Mouse (Mus musculus): Measurements from ENCODE around the gene Sphk2. TPM values are rescaled to one million over a fixed set of nuclear protein-coding genes. Genes with fewer than 3 reads are reported as not detected.

Gene Sphk2
- polyA plus RNA-seq, 1 experiment from 2014 or later: 18.5 TPM

DNA sequence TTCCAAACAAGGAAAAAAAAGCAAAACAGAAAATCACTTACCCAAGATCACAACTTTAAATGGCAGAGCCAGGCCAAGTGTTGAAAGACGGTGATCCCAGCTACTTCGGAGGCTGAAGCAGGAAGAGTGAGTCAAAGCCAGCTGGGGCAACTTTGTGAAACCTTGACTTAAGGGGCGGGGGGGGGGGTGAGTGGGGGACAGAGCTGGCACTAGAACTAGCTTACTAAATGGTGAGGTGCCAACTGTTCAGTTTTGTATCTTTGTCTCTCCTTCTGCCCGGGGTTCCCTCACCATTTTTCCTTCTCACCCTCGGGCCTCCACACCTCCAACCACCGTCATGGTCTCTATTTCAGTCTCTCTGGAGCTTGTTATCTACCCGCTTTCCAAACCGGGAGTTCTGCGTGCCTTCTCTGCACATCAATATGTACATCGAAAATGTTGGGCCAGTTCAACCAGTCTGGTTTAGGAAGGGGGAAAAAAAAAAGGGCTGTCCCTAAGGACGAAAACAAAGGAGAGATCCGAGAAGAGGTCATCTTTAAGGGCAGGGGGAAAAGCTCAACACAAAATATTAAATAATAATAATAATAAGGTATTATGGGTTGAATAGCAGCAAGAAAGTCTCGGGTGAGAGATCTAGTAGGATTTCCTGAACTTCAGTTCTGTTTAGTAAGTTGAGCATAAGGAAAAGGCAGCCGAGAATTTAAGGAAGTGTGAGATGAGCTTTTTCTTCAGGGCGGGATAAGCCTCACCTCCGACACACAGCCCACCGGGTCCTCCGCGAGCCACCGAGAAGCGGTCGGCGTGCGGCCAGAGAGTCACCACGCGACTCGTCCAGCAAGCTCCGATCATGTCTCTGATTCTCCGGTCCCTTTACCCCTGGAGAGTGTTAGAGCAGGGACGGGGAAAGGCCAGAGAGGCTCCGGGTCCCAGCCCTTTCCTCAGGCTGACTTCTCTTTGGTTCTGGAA is 567 bp downstream of the Sphk2 start:
- Histone ChIP-seq H3K9me3 (replicated peaks) (no peaks in the 10 kb centered on the region), H3K27me3 (replicated peaks) (no peaks in the 10 kb centered on the region), H3K36me3 (peaks cover 47% of the 10 kb centered on the region), H3K9ac (peak overlapping the region; percentile 84), H3K4me2 (peak overlapping the region; percentile 92), H3K4me3 (peak overlapping the region; percentile 95), H3K27ac (ENCODE audit: poor library complexity, severe bottlenecking) (peak overlapping the region; percentile 86), H3K4me1 (replicated peaks) (peaks cover 50% of the 10 kb centered on the region)
- ATAC-seq (ENCODE audit: insufficient number of reproducible peaks, low FRiP score): peak; percentile 38
- 7% methylated on average over 31 of the region's 31 CpGs for WGBS

GRCm38 (mm10) chr7:45716460-45716857 is 1.3 kb downstream of the Sphk2 start:
- H3K9me3 ChIP-seq (replicated peaks): no peaks in the 10 kb centered on the region
- peak overlapping the region; percentile 92 for H3K4me2 ChIP-seq
- H3K9ac ChIP-seq: peak overlapping the region; percentile 84; the same call in 1 of the 2 replicates
- no peak overlapping the region; the same call in 1 of the 2 replicates for H3K27ac ChIP-seq (ENCODE audit: poor library complexity, severe bottlenecking)
- peaks cover 50% of the 10 kb centered on the region for H3K4me1 ChIP-seq (replicated peaks)
- WGBS: 85% methylated on average over 3 of the region's 3 CpGs
- no peak for ATAC-seq (ENCODE audit: insufficient number of reproducible peaks, low FRiP score)
- H3K36me3 ChIP-seq: peaks cover 47% of the 10 kb centered on the region
- H3K4me3 ChIP-seq: peak overlapping the region; percentile 95
- no peaks in the 10 kb centered on the region for H3K27me3 ChIP-seq (replicated peaks)

GRCm38 (mm10) chr7:45715741-45716459 is 1.9 kb downstream of the Sphk2 start:
- no peaks in the 10 kb centered on the region for H3K27me3 ChIP-seq (replicated peaks)
- no peak for ATAC-seq (ENCODE audit: insufficient number of reproducible peaks, low FRiP score)
- peak overlapping the region; percentile 34; the same call in 1 of the 2 replicates for H3K27ac ChIP-seq (ENCODE audit: poor library complexity, severe bottlenecking)
- WGBS: 77% methylated on average over 19 of the region's 19 CpGs
- H3K4me1 ChIP-seq (replicated peaks): peaks cover 48% of the 10 kb centered on the region
- H3K4me2 ChIP-seq: peak overlapping the region; percentile 92
- H3K9me3 ChIP-seq (replicated peaks): no peaks in the 10 kb centered on the region
- peak overlapping the region; percentile 95 for H3K4me3 ChIP-seq
- peak overlapping the region; percentile 33 for H3K9ac ChIP-seq
- H3K36me3 ChIP-seq: peaks cover 48% of the 10 kb centered on the region

GRCm38 (mm10) chr7:45715090-45715708 is 2.6 kb downstream of the Sphk2 start, which contains the start of gene Rpl18:
Gene Rpl18 (plus strand): TSS chr7:45715457.
- Histone ChIP-seq H3K9me3 (replicated peaks) (no peaks in the 10 kb centered on the region), H3K4me1 (replicated peaks) (peaks cover 47% of the 10 kb centered on the region), H3K4me2 (peak within 1 kb of the TSS; percentile 92), H3K9ac (peak within 1 kb of the TSS; percentile 81), H3K27me3 (replicated peaks) (no peaks in the 10 kb centered on the region), H3K4me3 (peak within 1 kb of the TSS; percentile 95), H3K27ac (ENCODE audit: poor library complexity, severe bottlenecking) (peak within 1 kb of the TSS; percentile 34; the same call in 1 of the 2 replicates), H3K36me3 (peaks cover 48% of the 10 kb centered on the region)
- WGBS: 6% methylated on average over 34 of the region's 34 CpGs
- peak; percentile 91 for ATAC-seq (ENCODE audit: insufficient number of reproducible peaks, low FRiP score)

DNA sequence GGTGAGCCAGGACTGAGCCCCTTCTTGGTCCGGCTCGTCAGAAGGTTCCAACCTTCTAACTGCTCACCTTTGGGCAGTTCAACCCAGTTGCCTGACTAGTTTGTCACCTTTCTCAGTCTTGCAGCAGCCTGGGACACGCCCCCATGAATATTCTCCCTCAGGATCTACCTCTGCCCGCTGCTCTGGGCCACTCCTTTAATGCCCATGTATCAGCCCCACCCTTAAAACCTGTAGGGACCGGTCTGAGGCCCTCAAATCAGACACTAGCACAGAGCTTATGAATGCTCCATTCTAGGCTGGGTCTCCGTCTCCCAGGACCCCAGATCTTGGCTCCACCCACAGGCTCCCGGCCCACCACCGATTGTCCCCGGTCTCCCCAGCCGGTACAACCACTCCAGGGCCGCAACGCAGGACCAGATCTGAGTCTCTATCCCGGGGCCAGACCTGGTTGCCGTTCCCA is 3.1 kb downstream of the Sphk2 start:
- Histone ChIP-seq H3K4me3 (peak overlapping the region; percentile 95), H3K4me2 (peak overlapping the region; percentile 92), H3K4me1 (replicated peaks) (peaks cover 44% of the 10 kb centered on the region), H3K9me3 (replicated peaks) (no peaks in the 10 kb centered on the region), H3K36me3 (peaks cover 48% of the 10 kb centered on the region), H3K9ac (peak overlapping the region; percentile 81), H3K27ac (ENCODE audit: poor library complexity, severe bottlenecking) (peak overlapping the region; percentile 7; the same call in 1 of the 2 replicates), H3K27me3 (replicated peaks) (no peaks in the 10 kb centered on the region)
- peak; percentile 37 for ATAC-seq (ENCODE audit: insufficient number of reproducible peaks, low FRiP score)
- WGBS: 12% methylated on average over 14 of the region's 14 CpGs

- peak overlapping the region; percentile 95 for H3K4me3 ChIP-seq
- H3K9me3 ChIP-seq (replicated peaks): no peaks in the 10 kb centered on the region
- peaks cover 44% of the 10 kb centered on the region for H3K36me3 ChIP-seq
- peak overlapping the region; percentile 81 for H3K9ac ChIP-seq
- H3K27me3 ChIP-seq (replicated peaks): no peaks in the 10 kb centered on the region
- H3K27ac ChIP-seq (ENCODE audit: poor library complexity, severe bottlenecking): no peak overlapping the region
- ATAC-seq (ENCODE audit: insufficient number of reproducible peaks, low FRiP score): no peak
- H3K4me2 ChIP-seq: peak overlapping the region; percentile 92
- peaks cover 44% of the 10 kb centered on the region for H3K4me1 ChIP-seq (replicated peaks)
- 83% methylated on average over 6 of the region's 6 CpGs for WGBS
These were observed 3.8 kb downstream of the Sphk2 start for GRCm38 (mm10) chr7:45713881-45714520.

DNA sequence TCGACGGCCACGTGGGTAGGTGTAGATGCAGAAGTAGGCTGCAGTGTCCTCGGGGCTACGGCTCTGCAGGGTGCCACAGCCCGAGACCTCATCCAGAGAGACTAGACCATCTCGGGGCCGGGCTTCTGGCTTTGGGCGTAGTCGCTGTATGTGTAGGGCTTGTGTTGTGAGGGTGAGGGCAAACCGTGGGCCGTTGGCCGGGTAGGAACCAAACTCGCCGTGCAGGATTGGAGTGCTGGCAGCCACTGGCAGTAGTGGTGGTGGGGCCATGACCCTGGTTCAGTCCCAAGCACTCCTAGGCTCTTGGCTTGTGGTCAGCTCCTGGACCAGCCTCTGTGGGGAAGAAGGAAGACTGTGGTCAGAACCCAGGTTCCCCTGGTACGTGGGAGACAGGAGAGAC is 4.4 kb downstream of the Sphk2 start:
- 96% methylated on average over 16 of the region's 16 CpGs for WGBS
- no peak for ATAC-seq (ENCODE audit: insufficient number of reproducible peaks, low FRiP score)
- H3K27me3 ChIP-seq (replicated peaks): no peaks in the 10 kb centered on the region

GRCm38 (mm10) chr7:45712022-45712757 is 5.6 kb downstream of the Sphk2 start:
- Histone ChIP-seq H3K4me2 (no peak overlapping the region), H3K4me1 (replicated peaks) (peaks cover 57% of the 10 kb centered on the region), H3K27me3 (replicated peaks) (no peaks in the 10 kb centered on the region), H3K9me3 (replicated peaks) (no peaks in the 10 kb centered on the region), H3K4me3 (no peak overlapping the region), H3K36me3 (peaks cover 43% of the 10 kb centered on the region), H3K9ac (no peak overlapping the region), H3K27ac (ENCODE audit: poor library complexity, severe bottlenecking) (no peak overlapping the region)
- no peak for ATAC-seq (ENCODE audit: insufficient number of reproducible peaks, low FRiP score)
- 88% methylated on average over 21 of the region's 21 CpGs for WGBS

More for the DNA sequence above, 4.4 kb downstream of the Sphk2 start:
- H3K4me2 ChIP-seq: no peak overlapping the region
- H3K9me3 ChIP-seq (replicated peaks): no peaks in the 10 kb centered on the region
- no peak overlapping the region for H3K4me3 ChIP-seq
- H3K36me3 ChIP-seq: peaks cover 43% of the 10 kb centered on the region
- H3K9ac ChIP-seq: no peak overlapping the region
- no peak overlapping the region for H3K27ac ChIP-seq (ENCODE audit: poor library complexity, severe bottlenecking)
- H3K4me1 ChIP-seq (replicated peaks): peaks cover 45% of the 10 kb centered on the region

DNA sequence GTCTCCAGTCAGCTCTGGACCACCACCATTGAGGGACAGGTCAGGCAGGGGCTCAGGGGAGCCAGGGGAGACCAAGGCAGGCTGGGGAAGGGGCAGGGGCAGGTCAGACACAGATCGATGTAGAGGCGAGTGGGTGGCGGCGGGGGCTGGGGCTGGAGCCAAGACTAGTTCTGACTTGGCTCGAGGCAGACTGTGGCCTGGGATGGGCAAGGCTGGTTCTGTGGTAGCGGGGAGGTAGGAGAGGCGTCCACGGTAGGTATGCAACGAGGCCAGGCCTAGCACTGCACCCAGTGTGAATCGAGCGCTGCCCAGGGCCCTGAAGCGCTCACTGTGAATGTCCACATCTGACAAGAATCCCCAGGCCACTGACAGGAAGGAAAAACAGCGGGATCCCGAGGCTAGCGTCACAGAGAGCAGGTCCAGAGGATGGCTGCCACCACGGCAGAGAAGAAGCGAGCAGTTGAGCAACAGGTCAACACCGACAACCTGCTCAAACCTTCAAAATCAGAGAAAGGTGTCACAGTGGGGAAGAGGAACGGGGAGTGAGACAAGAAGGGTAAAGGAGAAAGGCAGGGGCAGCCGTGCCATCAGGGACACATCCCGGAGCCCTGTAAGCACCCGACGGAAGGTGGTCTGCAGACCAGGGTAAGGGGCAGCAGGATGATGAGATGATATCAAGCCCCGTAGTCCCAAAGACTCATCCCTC is 6.3 kb downstream of the Sphk2 start:
- no peak overlapping the region for H3K27ac ChIP-seq (ENCODE audit: poor library complexity, severe bottlenecking)
- no peak overlapping the region for H3K4me2 ChIP-seq
- peaks cover 43% of the 10 kb centered on the region for H3K36me3 ChIP-seq
- H3K27me3 ChIP-seq (replicated peaks): no peaks in the 10 kb centered on the region
- no peak for ATAC-seq (ENCODE audit: insufficient number of reproducible peaks, low FRiP score)
- H3K4me3 ChIP-seq: no peak overlapping the region
- WGBS: 88% methylated on average over 24 of the region's 24 CpGs
- peaks cover 52% of the 10 kb centered on the region for H3K4me1 ChIP-seq (replicated peaks)
- no peaks in the 10 kb centered on the region for H3K9me3 ChIP-seq (replicated peaks)
- no peak overlapping the region for H3K9ac ChIP-seq
